12 mouse cellular contexts compared by ENCODE assay signal in the genomic region with DNA sequence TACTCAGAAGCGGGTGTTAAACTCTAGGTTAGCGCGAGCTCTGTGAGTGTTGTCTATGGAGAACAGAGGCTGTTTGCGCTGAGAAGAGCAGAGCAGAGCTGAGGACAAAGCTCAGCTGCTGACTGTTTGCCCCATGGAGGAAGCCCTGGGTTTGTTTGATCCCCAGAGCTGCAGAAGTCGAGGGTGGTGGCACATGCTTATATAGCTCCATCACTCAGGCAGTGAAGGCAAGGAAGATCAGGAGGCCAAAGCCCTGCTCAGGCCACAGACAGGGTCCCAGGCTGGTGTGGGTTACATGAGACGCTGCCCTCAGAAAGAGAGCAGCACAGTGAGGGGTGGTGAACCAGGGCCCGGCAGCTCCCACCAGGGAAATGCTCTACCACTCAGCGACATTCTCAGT. TPM values are rescaled to one million over a fixed set of nuclear protein-coding genes. Genes with fewer than 3 reads are reported as not detected.
DNase-seq lines count a peak whose midpoint lies in the region; ATAC-seq and TF ChIP-seq lines count a peak whose summit lies in the region.
"Had no signal": no experiment of that assay in that cellular context is flagged by ENCODE, and none has a peak within 500 bp of the region (broad histone marks: within the 10 kb centered on the region; RNA-seq: fewer than 3 reads in every experiment).

No protein-coding gene starts in this region.

- H3K27ac ChIP-seq in hindbrain, embryonic 15.5 days (replicated peaks), result 0 out of 2 replicates have a peak overlapping the region, but pooled peaks have one; percentile 51
- no peak overlapping the region; the same call in 1 of the 2 replicates for H3K27ac ChIP-seq in hindbrain, postnatal 0 days
- no peak overlapping the region for H3K27ac ChIP-seq in midbrain, embryonic 11.5 days (ENCODE audit: low read depth, low read length)
- H3K27ac ChIP-seq in midbrain, embryonic 10.5 days (replicated peaks), result no peak overlapping the region
- H3K27ac ChIP-seq: heart, adult 2 months; kidney, postnatal 0 days had no signal

- DNase-seq in hindbrain, postnatal 0 days (ENCODE audit: low spot score), result no peak
- DNase-seq in midbrain, embryonic 11.5 days (ENCODE audit: low spot score, missing footprints), result peak; percentile 26
- no peak for DNase-seq in midbrain, embryonic 10.5 days (ENCODE audit: low spot score)
- DNase-seq in thymus, adult 18-20 months, result peak; percentile 24 to 40
- DNase-seq in thymus, postnatal 36 days, result peak; percentile 53 to 55
- no peak for DNase-seq in gastrocnemius, adult 18-20 months (ENCODE audit: low spot score)
- DNase-seq: adrenal gland, adult 8-10 months; cerebellum, adult 9-10 months; heart, adult 2 months; heart, postnatal 14 days had no signal

- ATAC-seq in hindbrain, embryonic 15.5 days (ENCODE audit: low FRiP score, low read depth), result no peak
- no peak; the same call in 1 of the 2 replicates for ATAC-seq in hindbrain, postnatal 0 days
- no peak for ATAC-seq in midbrain, embryonic 11.5 days (ENCODE audit: low FRiP score)

- no peak for TF ChIP-seq CTCF in hindbrain, postnatal 0 days (IDR thresholded peaks at IDR 0.05; ENCODE audit: low read depth)

- no peak overlapping the region for H3K4me3 ChIP-seq in hindbrain, embryonic 15.5 days
- H3K4me3 ChIP-seq in hindbrain, postnatal 0 days (ENCODE audit: low read length), result no peak overlapping the region
- H3K4me3 ChIP-seq in midbrain, embryonic 11.5 days (ENCODE audit: low read depth, low read length), result no peak overlapping the region
- no peak overlapping the region for H3K4me3 ChIP-seq in midbrain, embryonic 10.5 days
- H3K4me3 ChIP-seq: heart, adult 2 months had no signal

- H3K4me1 ChIP-seq in hindbrain, embryonic 15.5 days (replicated peaks), result peaks cover 14% of the 10 kb centered on the region
- no peaks in the 10 kb centered on the region for H3K4me1 ChIP-seq in hindbrain, postnatal 0 days (ENCODE audit: insufficient read depth, low read length)
- no peaks in the 10 kb centered on the region for H3K4me1 ChIP-seq in midbrain, embryonic 11.5 days (ENCODE audit: control insufficient read depth, insufficient read depth, low read length)
- no peaks in the 10 kb centered on the region for H3K4me1 ChIP-seq in midbrain, embryonic 10.5 days

- peaks cover 41% of the 10 kb centered on the region; the same call in 1 of the 2 replicates for H3K36me3 ChIP-seq in hindbrain, embryonic 15.5 days
- peaks cover 43% of the 10 kb centered on the region for H3K36me3 ChIP-seq in hindbrain, postnatal 0 days (ENCODE audit: insufficient read depth, low read length)
- peaks cover 2% of the 10 kb centered on the region; the same call in 1 of the 2 replicates for H3K36me3 ChIP-seq in midbrain, embryonic 11.5 days (ENCODE audit: control insufficient read depth, insufficient read depth, low read length)
- H3K36me3 ChIP-seq in midbrain, embryonic 10.5 days, result peaks cover 24% of the 10 kb centered on the region

- 76% methylated on average over 8 of the region's 8 CpGs for WGBS in hindbrain, embryonic 15.5 days
- WGBS in hindbrain, postnatal 0 days, result 71% methylated on average over 8 of the region's 8 CpGs
- 91% methylated on average over 8 of the region's 8 CpGs for WGBS in midbrain, embryonic 11.5 days
- WGBS in midbrain, embryonic 10.5 days, result 88% methylated on average over 8 of the region's 8 CpGs

- H3K9ac ChIP-seq in hindbrain, embryonic 15.5 days, result no peak overlapping the region
- H3K9ac ChIP-seq in hindbrain, postnatal 0 days (replicated peaks; ENCODE audit: low read length), result no peak overlapping the region
- no peak overlapping the region for H3K9ac ChIP-seq in midbrain, embryonic 11.5 days (ENCODE audit: low read length)

- no peak overlapping the region for H3K4me2 ChIP-seq in hindbrain, embryonic 15.5 days
- no peak overlapping the region for H3K4me2 ChIP-seq in hindbrain, postnatal 0 days (ENCODE audit: low read depth, low read length)
- no peak overlapping the region for H3K4me2 ChIP-seq in midbrain, embryonic 11.5 days

- no peaks in the 10 kb centered on the region for H3K27me3 ChIP-seq in hindbrain, embryonic 15.5 days
- no peaks in the 10 kb centered on the region for H3K27me3 ChIP-seq in hindbrain, postnatal 0 days (ENCODE audit: insufficient read depth, low read length)
- no peaks in the 10 kb centered on the region for H3K27me3 ChIP-seq in midbrain, embryonic 11.5 days (ENCODE audit: control insufficient read depth, insufficient read depth, low read length)
- H3K27me3 ChIP-seq in midbrain, embryonic 10.5 days (ENCODE audit: low read depth, poor library complexity, severe bottlenecking), result no peaks in the 10 kb centered on the region

- no peaks in the 10 kb centered on the region for H3K9me3 ChIP-seq in hindbrain, embryonic 15.5 days
- H3K9me3 ChIP-seq in hindbrain, postnatal 0 days (ENCODE audit: low read length), result no peaks in the 10 kb centered on the region
- no peaks in the 10 kb centered on the region for H3K9me3 ChIP-seq in midbrain, embryonic 11.5 days (ENCODE audit: control insufficient read depth, low read length)
- no peaks in the 10 kb centered on the region for H3K9me3 ChIP-seq in midbrain, embryonic 10.5 days (replicated peaks)

RNA-seq across cellular contexts. Expression of a gene that starts 38.4 kb away (rescaled TPM):
- 0.09 and 0.12 TPM in 2 replicates for polyA plus RNA-seq in hindbrain, embryonic 15.5 days (2015; fragmentation: Nextera tagmentation; extraction: Ambion mirVana)
- total RNA-seq in hindbrain, postnatal 0 days (2014; rRNA removed), result 1.1 and 2.0 TPM in 2 replicates
- polyA plus RNA-seq in hindbrain, postnatal 0 days (2015; fragmentation: Nextera tagmentation; extraction: Ambion mirVana), result 0.15 and 0.16 TPM in 2 replicates
- 0.04 and 0.06 TPM in 2 replicates for polyA plus RNA-seq in midbrain, embryonic 11.5 days (2014; fragmentation: Nextera tagmentation; extraction: Ambion mirVana)
- polyA plus RNA-seq in midbrain, embryonic 10.5 days (2016; fragmentation: Nextera tagmentation; extraction: Ambion mirVana), result 0.26 TPM in 1 of 2 replicates, not detected in the other
- not detected for total RNA-seq in gastrocnemius, adult 18-20 months (2021)

Comparison
In these comparisons a context has a peak if more than half of its experiments do, and no peak if none do; other contexts are left out.
1. DNase-seq: peak in midbrain, embryonic 11.5 days (single experiment), thymus, adult 18-20 months (2 of 2) and thymus, postnatal 36 days (2 of 2); none in hindbrain, postnatal 0 days (single experiment), midbrain, embryonic 10.5 days (single experiment) and gastrocnemius, adult 18-20 months (single experiment).